Mouse (Mus musculus) liver, postnatal 0 days (tissue): ENCODE measurements around the gene Gm7697. TPM values are rescaled to one million over a fixed set of nuclear protein-coding genes. Genes with fewer than 3 reads are reported as not detected.
"Not testable (repeated sequence)": the region's sequence is repeated elsewhere in the genome, so short reads cannot be mapped to it uniquely, and the experiment has no call there.

ENCODE experiments used
- ATAC-seq: fragments of 200-750 bp; cut with Nextera tagmentation; 2 replicates; pipeline ENCODE4 v1.8.0; 2017; ENCODE audit warnings: mild to moderate bottlenecking, moderate library complexity
- DNase-seq: peaks from one replicate; pipeline ENCODE4 v3.0.0-alpha.2; 2016
- H3K27ac ChIP-seq: fragments of 300-500 bp; sonication (generic); 2 replicates; pipeline ENCODE4 v1.5.1; 2014; ENCODE audit warnings: antibody characterized with exemption, moderate library complexity, mild to moderate bottlenecking, low read depth
- H3K27me3 ChIP-seq: fragments of 300-500 bp; sonication (generic); 2 replicates; pipeline ENCODE4 v1.6.1; 2014; ENCODE audit warnings: low read length, control low read depth, mixed read lengths; ENCODE audit not compliant: insufficient read depth
- H3K36me3 ChIP-seq: fragments of 300-500 bp; sonication (generic); replicated peaks from 2 replicates; pipeline ENCODE4 v1.6.1; 2014; ENCODE audit warnings: mild to moderate bottlenecking, control low read depth, low read length, moderate library complexity, mixed read lengths; ENCODE audit not compliant: insufficient read depth
- H3K4me1 ChIP-seq: fragments of 300-500 bp; sonication (generic); 2 replicates; pipeline ENCODE4 v1.6.1; 2014; ENCODE audit warnings: antibody characterized with exemption, mild to moderate bottlenecking, control low read depth; ENCODE audit not compliant: insufficient read depth
- H3K4me2 ChIP-seq: fragments of 300-500 bp; sonication (generic); 2 replicates; pipeline ENCODE4 v1.6.1; 2014; ENCODE audit warnings: low read depth, mild to moderate bottlenecking, low read length, moderate library complexity, mixed read lengths
- H3K4me3 ChIP-seq: fragments of 300-500 bp; sonication (generic); 2 replicates; pipeline ENCODE4 v1.5.1; 2014; ENCODE audit warnings: low read depth, low read length
- H3K9ac ChIP-seq: fragments of 300-500 bp; sonication (generic); replicated peaks from 2 replicates; pipeline ENCODE4 v1.6.1; 2014; ENCODE audit warnings: mild to moderate bottlenecking, moderate library complexity
- H3K9me3 ChIP-seq: fragments of 300-500 bp; sonication (generic); 2 replicates; pipeline ENCODE4 v1.6.1; 2016; ENCODE audit warnings: mild to moderate bottlenecking, control low read depth, low read length, mixed read lengths
- WGBS: fragments of 180-500 bp; shearing (Covaris S2); extraction: QIAGEN DNeasy Blood & Tissue Kit; methylation state at CpG from one replicate; pipeline ENCODE4 v1.1.7; 2014; ENCODE audit not compliant: insufficient replicate concordance; 5-methylcytosine and 5-hydroxymethylcytosine counted together
- polyA plus RNA-seq: library from polyadenylated mRNA; unstranded; fragments of >200 nt; fragmentation: Nextera tagmentation; extraction: Ambion mirVana; gene quantifications from 2 replicates; pipeline ENCODE4 v1.2.1, GENCODE M21; 2015

The Gm7697 gene
- polyA plus RNA-seq, 1 experiment from 2014 or later = not detected

- not testable (repeated sequence) for ATAC-seq, DNase-seq, H3K9ac ChIP-seq, H3K4me2 ChIP-seq, H3K27me3 ChIP-seq, H3K9me3 ChIP-seq, H3K4me1 ChIP-seq, H3K36me3 ChIP-seq, H3K4me3 ChIP-seq, H3K27ac ChIP-seq
- 45% methylated on average over 3 of the region's 3 CpGs for WGBS
Measured at GRCm38 (mm10) chr8:69474946-69475345, 47.8 kb downstream of the Gm7697 start.

- WGBS = 90% methylated on average over 1 of the region's 3 CpGs
- not testable (repeated sequence) for H3K9ac ChIP-seq, H3K4me3 ChIP-seq, H3K36me3 ChIP-seq, H3K27ac ChIP-seq, H3K4me2 ChIP-seq, H3K27me3 ChIP-seq, H3K9me3 ChIP-seq, ATAC-seq, H3K4me1 ChIP-seq, DNase-seq
Measured at GRCm38 (mm10) chr8:69453465-69453864, 69.3 kb downstream of the Gm7697 start, which contains the start of gene Gm9495. Gene Gm9495 (minus strand): TSS chr8:69453565.

Other genes starting within 250 kb of the Gm7697 start
- gene Gm9495, start 69.4 kb downstream of the Gm7697 start, polyA plus RNA-seq = not detected in 2 replicates
- 4.5 and 4.6 TPM in 2 replicates for gene Zfp868, start 102.6 kb upstream of the Gm7697 start, polyA plus RNA-seq
- 0.28 and 0.32 TPM in 2 replicates for gene Zfp964, start 131.5 kb upstream of the Gm7697 start, polyA plus RNA-seq
- 6.8 and 7.9 TPM in 2 replicates for gene Zfp869, start 187.7 kb upstream of the Gm7697 start, polyA plus RNA-seq
- 2.1 and 2.3 TPM in 2 replicates for gene Zfp963, start 227.0 kb upstream of the Gm7697 start, polyA plus RNA-seq